Mouse (Mus musculus): ENCODE measurements around the gene Rufy2. TPM values are rescaled to one million over a fixed set of nuclear protein-coding genes. Genes with fewer than 3 reads are reported as not detected.
A peak's percentile ranks its signal among the peaks of the same experiment; 100 is the strongest.

Gene Rufy2
- polyA plus RNA-seq, 1 experiment from 2014 or later, result 20.6 TPM

GRCm38 (mm10) chr10:63023121-63023748 is 43.2 kb downstream of the Rufy2 start:
- peaks cover 61% of the 10 kb centered on the region for H3K4me1 ChIP-seq (replicated peaks)
- peak overlapping the region; percentile 95 for H3K4me3 ChIP-seq
- H3K36me3 ChIP-seq, result peaks cover 6% of the 10 kb centered on the region
- DNase-seq (ENCODE audit: low spot score), result peak; percentile 74
- under 1% methylated on average over 68 of the region's 68 CpGs for WGBS
- no peaks in the 10 kb centered on the region for H3K27me3 ChIP-seq (ENCODE audit: insufficient read depth, poor library complexity, severe bottlenecking)
- H3K9me3 ChIP-seq, result no peaks in the 10 kb centered on the region
- peak overlapping the region; percentile 100 for H3K27ac ChIP-seq

- Histone ChIP-seq H3K27ac (peak within 1 kb of the TSS; percentile 100), H3K4me1 (replicated peaks) (peaks cover 69% of the 10 kb centered on the region), H3K4me3 (peak within 1 kb of the TSS; percentile 95), H3K36me3 (no peaks in the 10 kb centered on the region), H3K9me3 (no peaks in the 10 kb centered on the region), H3K27me3 (ENCODE audit: insufficient read depth, poor library complexity, severe bottlenecking) (no peaks in the 10 kb centered on the region)
- WGBS, result under 1% methylated on average over 69 of the region's 69 CpGs
- DNase-seq (ENCODE audit: low spot score), result peak; percentile 99
Observed at GRCm38 (mm10) chr10:63023749-63024579, 43.9 kb downstream of the Rufy2 start, which contains the start of the genes Hnrnph3 and Pbld2. Gene Hnrnph3, minus strand, starts transcription at chr10:63024217. Gene Pbld2, plus strand, starts transcription at chr10:63024315.

- H3K9me3 ChIP-seq, result no peaks in the 10 kb centered on the region
- peak overlapping the region; percentile 100 for H3K27ac ChIP-seq
- WGBS, result under 1% methylated on average over 8 of the region's 8 CpGs
- DNase-seq (ENCODE audit: low spot score), result peak; percentile 74
- no peaks in the 10 kb centered on the region for H3K36me3 ChIP-seq
- no peaks in the 10 kb centered on the region for H3K27me3 ChIP-seq (ENCODE audit: insufficient read depth, poor library complexity, severe bottlenecking)
- H3K4me1 ChIP-seq (replicated peaks), result peaks cover 68% of the 10 kb centered on the region
- H3K4me3 ChIP-seq, result peak overlapping the region; percentile 95
Observed at GRCm38 (mm10) chr10:63024580-63024910, 44.5 kb downstream of the Rufy2 start.

- peak; percentile 13 for DNase-seq (ENCODE audit: low spot score)
- Histone ChIP-seq H3K27ac (peak overlapping the region; percentile 100), H3K27me3 (ENCODE audit: insufficient read depth, poor library complexity, severe bottlenecking) (no peaks in the 10 kb centered on the region), H3K9me3 (no peaks in the 10 kb centered on the region), H3K36me3 (no peaks in the 10 kb centered on the region), H3K4me1 (replicated peaks) (peaks cover 67% of the 10 kb centered on the region), H3K4me3 (peak overlapping the region; percentile 95)
- 37% methylated on average over 2 of the region's 2 CpGs for WGBS
Observed at GRCm38 (mm10) chr10:63025016-63025415, 45.0 kb downstream of the Rufy2 start.

GRCm38 (mm10) chr10:63025491-63026011 is 45.5 kb downstream of the Rufy2 start:
- H3K36me3 ChIP-seq, result no peaks in the 10 kb centered on the region
- H3K4me3 ChIP-seq, result peak overlapping the region; percentile 95
- H3K27me3 ChIP-seq (ENCODE audit: insufficient read depth, poor library complexity, severe bottlenecking), result no peaks in the 10 kb centered on the region
- peaks cover 62% of the 10 kb centered on the region for H3K4me1 ChIP-seq (replicated peaks)
- peak overlapping the region; percentile 100 for H3K27ac ChIP-seq
- H3K9me3 ChIP-seq, result no peaks in the 10 kb centered on the region
- 27% methylated on average over 6 of the region's 6 CpGs for WGBS
- DNase-seq (ENCODE audit: low spot score), result peak; percentile 29

GRCm38 (mm10) chr10:63026156-63026794 is 46.3 kb downstream of the Rufy2 start:
- H3K27me3 ChIP-seq (ENCODE audit: insufficient read depth, poor library complexity, severe bottlenecking), result no peaks in the 10 kb centered on the region
- peak overlapping the region; percentile 95 for H3K4me3 ChIP-seq
- no peaks in the 10 kb centered on the region for H3K36me3 ChIP-seq
- peaks cover 54% of the 10 kb centered on the region for H3K4me1 ChIP-seq (replicated peaks)
- DNase-seq (ENCODE audit: low spot score), result peak; percentile 64
- 12% methylated on average over 8 of the region's 8 CpGs for WGBS
- H3K27ac ChIP-seq, result peak overlapping the region; percentile 100
- H3K9me3 ChIP-seq, result no peaks in the 10 kb centered on the region

GRCm38 (mm10) chr10:63026795-63027160 is 46.8 kb downstream of the Rufy2 start:
- Histone ChIP-seq H3K27me3 (ENCODE audit: insufficient read depth, poor library complexity, severe bottlenecking) (no peaks in the 10 kb centered on the region), H3K9me3 (no peaks in the 10 kb centered on the region), H3K4me3 (peak overlapping the region; percentile 95), H3K27ac (peak overlapping the region; percentile 100), H3K4me1 (replicated peaks) (peaks cover 49% of the 10 kb centered on the region), H3K36me3 (no peaks in the 10 kb centered on the region)
- WGBS, result 49% methylated on average over 6 of the region's 6 CpGs
- DNase-seq (ENCODE audit: low spot score), result no peak

GRCm38 (mm10) chr10:63027376-63028161 is 47.5 kb downstream of the Rufy2 start:
- no peak for DNase-seq (ENCODE audit: low spot score)
- Histone ChIP-seq H3K27me3 (ENCODE audit: insufficient read depth, poor library complexity, severe bottlenecking) (no peaks in the 10 kb centered on the region), H3K9me3 (no peaks in the 10 kb centered on the region), H3K4me3 (0 out of 2 replicates have a peak overlapping the region, but pooled peaks have one; percentile 95), H3K4me1 (replicated peaks) (peaks cover 45% of the 10 kb centered on the region), H3K27ac (peak overlapping the region; percentile 100), H3K36me3 (no peaks in the 10 kb centered on the region)
- 89% methylated on average over 10 of the region's 10 CpGs for WGBS

GRCm38 (mm10) chr10:63028396-63028795 is 48.4 kb downstream of the Rufy2 start:
- no peaks in the 10 kb centered on the region for H3K27me3 ChIP-seq (ENCODE audit: insufficient read depth, poor library complexity, severe bottlenecking)
- no peaks in the 10 kb centered on the region for H3K9me3 ChIP-seq
- DNase-seq (ENCODE audit: low spot score), result no peak
- WGBS, result 62% methylated on average over 4 of the region's 4 CpGs
- H3K4me1 ChIP-seq (replicated peaks), result peaks cover 45% of the 10 kb centered on the region
- H3K27ac ChIP-seq, result peak overlapping the region; percentile 62
- H3K36me3 ChIP-seq, result no peaks in the 10 kb centered on the region
- no peak overlapping the region for H3K4me3 ChIP-seq

GRCm38 (mm10) chr10:63032267-63032666 is 52.2 kb downstream of the Rufy2 start:
- no peak overlapping the region for H3K4me3 ChIP-seq
- DNase-seq (ENCODE audit: low spot score), result no peak
- no peak overlapping the region for H3K27ac ChIP-seq
- no peaks in the 10 kb centered on the region for H3K27me3 ChIP-seq (ENCODE audit: insufficient read depth, poor library complexity, severe bottlenecking)
- no peaks in the 10 kb centered on the region for H3K9me3 ChIP-seq
- 85% methylated on average over 3 of the region's 3 CpGs for WGBS
- peaks cover 18% of the 10 kb centered on the region for H3K4me1 ChIP-seq (replicated peaks)
- H3K36me3 ChIP-seq, result no peaks in the 10 kb centered on the region

- DNase-seq (ENCODE audit: low spot score), result no peak
- Histone ChIP-seq H3K27ac (no peak overlapping the region), H3K9me3 (no peaks in the 10 kb centered on the region), H3K36me3 (no peaks in the 10 kb centered on the region), H3K4me3 (no peak overlapping the region), H3K4me1 (replicated peaks) (peaks cover 12% of the 10 kb centered on the region), H3K27me3 (ENCODE audit: insufficient read depth, poor library complexity, severe bottlenecking) (no peaks in the 10 kb centered on the region)
- WGBS, result 79% methylated on average over 3 of the region's 3 CpGs
Observed at GRCm38 (mm10) chr10:63032956-63033355, 52.9 kb downstream of the Rufy2 start.
